Mouse (Mus musculus) left cerebral cortex, postnatal 14 days (tissue): ENCODE measurements around the gene Cobll1. TPM values are rescaled to one million over a fixed set of nuclear protein-coding genes. Genes with fewer than 3 reads are reported as not detected.

Experiments used
- DNase-seq, 2 experiments: peaks; one replicate each; pipeline ENCODE4 v3.0.0; 2021 to 2022; ENCODE audit warnings: low spot score in 2 of 2, mixed read lengths in 1 of 2
- intact Hi-C: fragments of 180-260 bp; cut with DNase I; formaldehyde crosslinking; loops from one replicate; pipeline ENCODE4 v1.15.1; 2025
- total RNA-seq, 2 experiments: library from RNA; stranded (reverse); gene quantifications; 2 replicates each; pipeline ENCODE4 v1.2.3; 2021

Cobll1 gene
- total RNA-seq, 2 experiments from 2014 or later = 9.1 to 9.8 TPM

DNA sequence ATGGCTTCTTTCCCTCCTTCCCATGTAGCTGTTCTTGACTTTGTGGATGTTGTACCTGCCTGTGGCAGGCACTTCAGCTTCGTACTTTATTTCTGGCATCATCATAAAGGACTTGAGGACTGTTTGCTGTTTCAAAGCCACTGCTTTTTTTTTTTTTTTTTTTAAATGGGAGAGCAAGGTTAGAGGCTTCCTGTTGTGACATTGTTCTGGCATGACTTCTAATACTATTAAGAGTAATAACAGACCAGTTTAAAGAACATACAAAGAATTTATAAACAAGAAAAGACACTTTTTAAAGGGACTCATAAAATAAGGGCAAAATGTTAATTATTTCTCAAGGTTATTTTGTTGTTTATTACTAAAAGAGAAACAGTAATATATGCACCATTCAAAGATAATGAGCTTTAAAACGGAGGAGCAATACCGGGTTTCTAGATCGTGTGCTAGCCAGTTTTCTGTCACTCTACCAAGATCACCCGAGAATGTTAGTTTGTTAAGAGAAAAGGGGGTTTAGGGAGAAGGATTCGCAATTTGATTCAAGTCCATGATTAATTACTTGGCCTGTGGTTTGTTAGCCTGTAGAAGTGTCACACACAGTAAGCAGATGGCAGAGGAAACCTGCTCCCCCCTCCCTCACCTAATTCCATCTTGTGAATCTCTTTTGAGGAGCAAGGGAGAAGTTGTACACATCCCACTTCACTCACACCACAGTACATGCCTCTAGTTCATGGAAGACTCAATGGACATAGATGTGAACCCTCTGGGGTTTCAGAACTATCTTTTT is 190.8 kb downstream of the Cobll1 start:
- intact Hi-C loops = no loop called here
- no peak for DNase-seq

Other genes starting within 250 kb of the Cobll1 start
- 10 to 100 TPM; 30.8 to 35.1 TPM for gene Grb14, start 214.4 kb downstream of the Cobll1 start, total RNA-seq
- gene Slc38a11, start 124.6 kb upstream of the Cobll1 start, total RNA-seq = 1 to 10 TPM; 3.0 to 3.2 TPM